Mouse (Mus musculus) ES-E14 (cell line): ENCODE data around the gene Olfr1220. TPM values are rescaled to one million over a fixed set of nuclear protein-coding genes. Genes with fewer than 3 reads are reported as not detected.

Experiments used
- DNase-seq: peaks from one replicate; pipeline ENCODE4 v3.0.0-alpha.2; 2013; ENCODE audit warnings: low read depth, low spot score
- H3K27ac ChIP-seq: 2 replicates; pipeline ENCODE4 v1.5.1; 2012; ENCODE audit warnings: low read depth, mild to moderate bottlenecking, low read length, moderate library complexity, mixed read lengths; ENCODE audit not compliant: poor library complexity, insufficient read depth, severe bottlenecking
- H3K36me3 ChIP-seq: 2 replicates; pipeline ENCODE4 v1.6.1; 2012; ENCODE audit warnings: mild to moderate bottlenecking, low read length, moderate library complexity, mixed read lengths; ENCODE audit not compliant: control insufficient read depth, poor library complexity, insufficient read depth, severe bottlenecking
- H3K4me1 ChIP-seq, 2 experiments: fragments of 150-350 bp in 1 of 2; sonication (generic) in 1 of 2; 2 replicates each; pipeline ENCODE4 v1.6.1; 2012; ENCODE audit warnings: low read length in 2 of 2, mild to moderate bottlenecking in 1 of 2, mixed read lengths in 1 of 2; ENCODE audit not compliant: control insufficient read depth in 2 of 2, insufficient read depth in 2 of 2, poor library complexity in 1 of 2
- H3K4me3 ChIP-seq, 2 experiments: fragments of 150-350 bp in 1 of 2; sonication (generic) in 1 of 2; 2 replicates each; pipeline ENCODE4 v1.5.1; 2012; ENCODE audit warnings: low read length in 2 of 2, low read depth in 1 of 2, mild to moderate bottlenecking in 1 of 2, mixed read lengths in 1 of 2; ENCODE audit not compliant: insufficient read depth in 1 of 2, poor library complexity in 1 of 2, severe bottlenecking in 1 of 2
- H3K9ac ChIP-seq: 2 replicates; pipeline ENCODE4 v1.6.1; 2012; ENCODE audit warnings: low read depth, mild to moderate bottlenecking, low read length, mixed read lengths; ENCODE audit not compliant: poor library complexity, insufficient read depth, severe bottlenecking
- H3K9me3 ChIP-seq: fragments of 150-350 bp; sonication (generic); 2 replicates; pipeline ENCODE4 v1.6.1; 2012; ENCODE audit warnings: low read depth, mild to moderate bottlenecking, low read length; ENCODE audit not compliant: control insufficient read depth, insufficient read depth
- CHD2 ChIP-seq: IDR thresholded peaks from 2 replicates; pipeline ENCODE4 v1.6.1; 2014; ENCODE audit warnings: mild to moderate bottlenecking, low read depth, low read length, inconsistent platforms
- HCFC1 ChIP-seq: IDR thresholded peaks from 2 replicates; pipeline ENCODE4 v1.6.1; 2012; ENCODE audit warnings: low read length, inconsistent platforms, borderline replicate concordance; ENCODE audit not compliant: insufficient read depth
- MAFK ChIP-seq: IDR thresholded peaks from 2 replicates; pipeline ENCODE4 v1.6.1; 2014; ENCODE audit warnings: mild to moderate bottlenecking, low read depth, low read length, inconsistent platforms; ENCODE audit not compliant: insufficient read depth
- ZC3H11A ChIP-seq: IDR thresholded peaks from 2 replicates; pipeline ENCODE4 v1.6.1; 2012; ENCODE audit warnings: low read depth, mild to moderate bottlenecking, inconsistent platforms, low read length, borderline replicate concordance
- ZNF384 ChIP-seq: IDR thresholded peaks from 2 replicates; pipeline ENCODE4 v1.6.1; 2012; ENCODE audit warnings: low read depth, low read length, inconsistent platforms
- in situ Hi-C, 2 experiments: fragments of 600-800 bp; cut with MboI; formaldehyde crosslinking; loops; one replicate each; pipeline ENCODE4 v1.15.1; 2025; ENCODE audit warnings: low sequenced_read_pairs in 2 of 2, inconsistent platforms in 1 of 2; ENCODE audit not compliant: unreplicated experiment in 2 of 2
- total RNA-seq: library from RNA; depleted of rRNA; stranded (reverse); fragments of 300-350 nt; gene quantifications from 2 replicates; pipeline ENCODE4 v1.2.3, GENCODE M21; 2012; rRNA removed

Gene Olfr1220
- total RNA-seq, 1 experiment, result not detected

DNA sequence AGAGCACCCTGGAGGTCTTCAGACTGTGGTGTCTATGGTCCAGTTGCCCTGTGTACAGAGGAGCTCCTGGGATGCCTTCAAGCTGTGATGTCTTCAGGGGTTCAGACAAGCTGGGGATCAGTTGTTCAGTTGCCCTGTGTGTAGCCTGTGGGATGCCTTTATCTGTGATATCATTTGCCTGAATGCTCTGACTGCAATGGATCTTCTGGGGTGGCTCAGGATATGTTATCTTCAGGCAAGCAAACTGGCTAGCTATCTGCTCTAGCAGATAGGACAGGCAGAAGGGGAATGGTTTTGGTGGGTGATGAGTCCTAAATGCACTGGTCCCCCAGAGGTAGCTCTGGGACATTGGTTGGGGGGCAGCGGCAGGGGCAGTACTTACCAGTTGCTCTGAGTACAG, 12.8 kb downstream of the Olfr1220 start:
- Histone ChIP-seq H3K9ac (no peak overlapping the region), H3K9me3 (no peaks in the 10 kb centered on the region), H3K4me3 (no peak overlapping the region), H3K27ac (no peak overlapping the region), H3K4me1 (no peaks in the 10 kb centered on the region), H3K36me3 (no peaks in the 10 kb centered on the region)
- in situ Hi-C loops, result no loop called here
- TF ChIP-seq HCFC1 (no peak), ZC3H11A (no peak), MAFK (no peak), CHD2 (no peak), ZNF384 (no peak)
- no peak for DNase-seq

- no peak within 1 kb of the TSS for H3K27ac ChIP-seq
- no peak for TF ChIP-seq CHD2
- TF ChIP-seq ZNF384, result no peak
- TF ChIP-seq HCFC1, result no peak
- no peak for TF ChIP-seq MAFK
- no peak for TF ChIP-seq ZC3H11A
- in situ Hi-C loops, result no loop called here
- no peak for DNase-seq
- H3K9me3 ChIP-seq, result no peaks in the 10 kb centered on the region
- H3K4me1 ChIP-seq, result no peaks in the 10 kb centered on the region
- no peak within 1 kb of the TSS for H3K4me3 ChIP-seq
- H3K36me3 ChIP-seq, result no peaks in the 10 kb centered on the region
- H3K9ac ChIP-seq, result no peak within 1 kb of the TSS
Measured at GRCm38 (mm10) chr2:89083413-89083812, 23.2 kb downstream of the Olfr1220 start, which contains the start of gene Olfr1219. Gene Olfr1219 (minus strand): TSS chr2:89083513.

- TF ChIP-seq MAFK (no peak), CHD2 (no peak), HCFC1 (no peak), ZNF384 (no peak), ZC3H11A (no peak)
- no peaks in the 10 kb centered on the region for H3K9me3 ChIP-seq
- DNase-seq, result no peak
- no peak overlapping the region for H3K4me3 ChIP-seq
- no peaks in the 10 kb centered on the region for H3K4me1 ChIP-seq
- in situ Hi-C loops, result no loop called here
- H3K27ac ChIP-seq, result no peak overlapping the region
- no peaks in the 10 kb centered on the region for H3K36me3 ChIP-seq
- no peak overlapping the region for H3K9ac ChIP-seq
Measured at GRCm38 (mm10) chr2:89081487-89081886, 25.1 kb downstream of the Olfr1220 start.

- in situ Hi-C loops, result no loop called here
- TF ChIP-seq MAFK (no peak), ZC3H11A (no peak), ZNF384 (no peak), HCFC1 (no peak), CHD2 (no peak)
Measured at GRCm38 (mm10) chr2:89061087-89061486, 45.5 kb downstream of the Olfr1220 start, which contains the start of gene Olfr1218. Gene Olfr1218 (minus strand): TSS chr2:89061187.

More at GRCm38 (mm10) chr2:89061087-89061486, 45.5 kb downstream of the Olfr1220 start, which contains the start of gene Olfr1218:
- H3K36me3 ChIP-seq, result no peaks in the 10 kb centered on the region
- no peak for DNase-seq
- no peak within 1 kb of the TSS for H3K4me3 ChIP-seq
- H3K4me1 ChIP-seq, result no peaks in the 10 kb centered on the region
- H3K9ac ChIP-seq, result no peak within 1 kb of the TSS
- no peaks in the 10 kb centered on the region for H3K9me3 ChIP-seq
- no peak within 1 kb of the TSS for H3K27ac ChIP-seq

Other genes starting within 250 kb of the Olfr1220 start
- gene Olfr1206, start 243.6 kb downstream of the Olfr1220 start, total RNA-seq, result not detected in 2 replicates
- gene Olfr1208, start 204.5 kb downstream of the Olfr1220 start, total RNA-seq, result not detected in 2 replicates
- not detected in 2 replicates for gene Olfr1209, start 191.7 kb downstream of the Olfr1220 start, total RNA-seq
- gene Olfr1211, start 168.7 kb downstream of the Olfr1220 start, total RNA-seq, result not detected in 2 replicates
- not detected in 2 replicates for gene Olfr1212, start 152.9 kb downstream of the Olfr1220 start, total RNA-seq
- not detected in 2 replicates for gene Gm13762, start 126.6 kb downstream of the Olfr1220 start, total RNA-seq
- gene Olfr1214, start 114.2 kb downstream of the Olfr1220 start, total RNA-seq, result not detected in 2 replicates
- not detected in 2 replicates for gene Olfr1215, start 99.9 kb downstream of the Olfr1220 start, total RNA-seq
- gene Olfr1216, start 88.5 kb downstream of the Olfr1220 start, total RNA-seq, result not detected in 2 replicates
- gene Olfr1217, start 74.8 kb downstream of the Olfr1220 start, total RNA-seq, result not detected in 2 replicates
- not detected in 2 replicates for gene Olfr1218, start 45.6 kb downstream of the Olfr1220 start, total RNA-seq
- not detected in 2 replicates for gene Olfr1219, start 23.3 kb downstream of the Olfr1220 start, total RNA-seq
- gene Olfr1221, start 10.4 kb upstream of the Olfr1220 start, total RNA-seq, result not detected in 2 replicates
- gene Olfr1222, start 26.2 kb upstream of the Olfr1220 start, total RNA-seq, result not detected in 2 replicates
- gene Olfr1223, start 44.7 kb upstream of the Olfr1220 start, total RNA-seq, result not detected in 2 replicates
- not detected in 2 replicates for gene Olfr1224-ps1, start 57.3 kb upstream of the Olfr1220 start, total RNA-seq
- not detected in 2 replicates for gene Olfr1225, start 67.8 kb upstream of the Olfr1220 start, total RNA-seq
- gene Olfr1226, start 93.2 kb upstream of the Olfr1220 start, total RNA-seq, result not detected in 2 replicates
- not detected in 2 replicates for gene Olfr1228, start 147.2 kb upstream of the Olfr1220 start, total RNA-seq
- not detected in 2 replicates for gene Olfr1229, start 181.2 kb upstream of the Olfr1220 start, total RNA-seq
- not detected in 2 replicates for gene Olfr1230, start 190.4 kb upstream of the Olfr1220 start, total RNA-seq
- gene Olfr1231, start 200.2 kb upstream of the Olfr1220 start, total RNA-seq, result not detected in 2 replicates
- gene Olfr1232, start 222.8 kb upstream of the Olfr1220 start, total RNA-seq, result not detected in 2 replicates
- not detected in 2 replicates for gene Olfr1233, start 235.6 kb upstream of the Olfr1220 start, total RNA-seq